Mouse (Mus musculus): Measurements from ENCODE around the gene Psme3.

DNA sequence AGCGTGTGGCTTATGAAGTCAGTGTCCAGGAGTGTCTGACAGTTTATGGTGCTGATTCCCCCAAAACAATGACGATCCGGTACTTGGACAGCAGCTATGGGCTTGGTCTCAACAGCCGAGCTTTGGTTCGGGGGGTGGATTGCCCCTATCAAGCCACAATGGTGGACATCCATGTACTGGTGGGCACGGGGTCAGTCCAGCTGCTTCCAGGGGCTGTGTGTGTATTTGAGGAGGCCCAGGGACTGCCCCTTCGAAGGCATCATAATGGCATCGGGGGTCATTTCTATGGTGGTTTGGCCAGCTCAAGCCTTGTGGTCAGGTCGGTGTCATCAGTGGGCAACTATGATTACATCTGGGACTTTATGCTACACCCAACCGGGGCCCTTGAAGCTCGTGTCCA lies 10.1 kb downstream of the Psme3 start:
- TF ChIP-seq POLR2AphosphoS2 (IDR thresholded peaks at IDR 0.05; ENCODE audit: insufficient read length, low read depth), result no peak
- TF ChIP-seq TCF3 (IDR thresholded peaks at IDR 0.05; ENCODE audit: insufficient read length, low read depth), result no peak
- no peak for TF ChIP-seq CEBPB (IDR thresholded peaks at IDR 0.05; ENCODE audit: insufficient read depth, poor library complexity, severe bottlenecking)
